Mouse (Mus musculus) kidney, postnatal 36 days (tissue): ENCODE data around the gene Zbtb16.

Experiments
- DNase-seq, 2 experiments: peaks; one replicate each; pipeline ENCODE4 v3.0.0; 2021 to 2022; ENCODE audit warnings: mixed read lengths in 2 of 2

Zbtb16 gene

GRCm38 (mm10) chr9:48635576-48636350, 200.3 kb downstream of the Zbtb16 start:
- no peak for DNase-seq

DNA sequence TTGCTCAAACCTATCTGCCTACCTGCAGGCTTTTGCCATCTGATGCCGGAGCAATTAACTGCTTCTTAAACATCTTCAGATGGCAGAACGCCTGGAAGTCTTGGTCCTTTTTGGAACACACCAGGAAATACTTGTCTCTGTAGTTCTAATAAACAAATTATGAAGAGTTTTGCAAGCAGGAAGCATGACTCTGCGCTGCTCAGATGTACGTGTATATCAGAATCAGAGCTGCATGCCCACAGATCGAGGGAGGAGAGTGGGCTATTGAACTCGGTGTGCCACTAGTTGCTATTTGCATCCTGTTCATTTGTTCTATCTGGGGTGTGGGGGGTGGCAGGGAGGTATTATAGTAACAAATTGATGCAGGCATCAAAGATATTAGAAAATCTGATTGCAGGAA, 202.9 kb downstream of the Zbtb16 start:
- no peak for DNase-seq

- DNase-seq = no peak
Observed at GRCm38 (mm10) chr9:48619268-48619667, 216.8 kb downstream of the Zbtb16 start.

GRCm38 (mm10) chr9:48618589-48618988, 217.4 kb downstream of the Zbtb16 start:
- peak; percentile 64 to 82 for DNase-seq

GRCm38 (mm10) chr9:48618111-48618510, 217.9 kb downstream of the Zbtb16 start:
- peak; percentile 29 to 36 for DNase-seq

DNA sequence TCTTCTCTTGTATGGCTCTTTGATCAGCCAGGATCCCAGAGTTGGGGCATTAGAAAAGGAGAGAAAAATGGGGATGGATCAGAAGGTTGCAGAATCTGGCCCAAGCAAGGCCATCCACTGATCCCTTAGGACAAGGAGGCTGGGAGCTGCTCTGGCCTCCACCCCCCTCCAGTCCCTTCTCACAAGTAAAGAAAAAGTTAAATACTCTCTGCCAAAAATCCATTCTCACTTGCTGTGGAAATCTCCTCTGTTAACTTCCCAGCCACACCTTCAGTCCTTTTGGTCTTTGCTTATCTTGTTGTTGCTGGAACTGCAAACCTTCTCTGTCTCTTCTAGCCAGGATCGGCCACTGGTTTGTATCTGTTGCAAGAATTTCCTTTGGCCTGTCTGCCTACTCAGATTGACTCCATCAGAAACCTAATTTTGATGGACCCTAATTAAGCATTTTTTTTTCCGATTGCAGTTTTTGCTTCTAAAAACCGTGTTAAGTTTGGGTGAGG, 218.5 kb downstream of the Zbtb16 start:
- no peak for DNase-seq

DNA sequence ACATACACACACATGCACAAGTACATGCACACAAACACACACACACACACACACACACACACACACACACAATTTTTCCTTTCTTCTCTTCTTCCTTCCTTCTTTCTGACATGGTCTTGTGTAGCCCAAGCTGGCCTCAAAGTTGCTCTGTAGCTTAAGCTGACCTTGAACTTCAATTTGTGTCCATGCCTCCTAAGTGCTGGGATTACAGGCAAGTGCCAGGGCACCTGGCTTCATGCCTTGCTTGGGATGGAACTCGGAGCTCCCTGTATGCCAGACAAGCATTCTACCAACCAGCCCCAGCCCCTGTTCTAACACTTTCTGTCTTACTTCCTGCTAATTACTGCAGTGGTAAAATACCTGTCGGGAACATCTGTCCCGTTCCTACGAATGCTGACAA, 222.8 kb downstream of the Zbtb16 start:
- no peak for DNase-seq

DNA sequence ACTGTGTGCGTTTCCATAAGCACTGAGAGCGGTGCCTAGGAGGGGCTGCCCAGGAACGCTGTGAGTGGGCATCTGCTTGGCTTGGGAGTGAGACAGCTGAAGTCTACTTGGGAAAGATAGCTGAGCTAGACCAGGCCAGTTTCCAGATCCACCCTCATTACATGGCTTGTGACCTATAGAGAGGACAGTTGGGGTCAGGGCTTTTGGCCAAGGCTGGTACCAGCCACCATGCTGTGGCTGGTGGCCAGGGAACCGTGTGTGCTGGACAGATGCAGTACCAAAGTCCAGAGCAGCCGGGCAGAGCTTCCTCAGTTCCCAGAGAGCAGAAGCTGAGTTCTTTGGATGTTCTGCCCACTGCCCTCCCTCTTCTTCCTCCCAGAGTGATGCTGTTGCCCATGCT, 223.5 kb downstream of the Zbtb16 start:
- DNase-seq = peak; percentile 16 to 58

DNA sequence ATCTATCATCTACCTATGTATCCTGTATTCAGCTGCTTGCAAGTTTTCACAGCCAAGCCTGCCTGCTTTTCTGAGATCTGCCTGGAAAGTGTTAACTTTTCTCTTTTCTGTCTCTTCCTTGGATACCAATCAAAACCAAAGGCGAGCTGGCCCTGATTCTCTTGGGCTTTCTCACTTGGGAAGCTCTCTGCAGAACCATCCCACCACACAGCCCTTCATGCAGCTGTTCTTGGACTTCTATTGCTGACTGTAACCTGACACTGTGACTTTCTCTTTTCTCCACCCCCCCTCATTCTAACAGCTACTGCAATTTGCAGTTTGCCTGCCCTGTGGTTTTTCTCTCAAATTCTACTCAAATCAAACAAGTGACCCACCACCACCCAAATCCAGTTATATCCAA, 225.0 kb downstream of the Zbtb16 start:
- DNase-seq = no peak

DNA sequence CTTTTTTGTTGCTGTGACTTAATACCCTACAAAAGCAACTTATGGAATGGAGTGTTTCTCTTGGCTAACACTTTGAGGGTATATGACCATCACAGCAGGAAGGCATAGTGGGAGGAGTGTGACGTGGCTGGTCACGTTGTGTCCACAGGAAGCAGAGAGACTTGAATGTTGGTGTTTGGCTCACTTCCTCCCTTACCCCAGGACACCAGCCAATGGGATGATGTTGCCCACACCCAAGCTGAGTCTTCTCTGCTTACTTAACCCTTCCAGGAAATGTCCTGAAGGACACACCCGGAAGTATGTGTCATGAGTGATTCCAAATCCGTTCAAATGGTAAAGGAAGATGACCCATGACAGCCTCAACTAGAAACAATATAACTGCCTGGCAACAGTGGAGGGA, 226.3 kb downstream of the Zbtb16 start:
- DNase-seq = no peak

- no peak for DNase-seq
Observed at GRCm38 (mm10) chr9:48607417-48607816, 228.6 kb downstream of the Zbtb16 start.

GRCm38 (mm10) chr9:48606171-48606570, 229.9 kb downstream of the Zbtb16 start:
- DNase-seq = no peak

DNA sequence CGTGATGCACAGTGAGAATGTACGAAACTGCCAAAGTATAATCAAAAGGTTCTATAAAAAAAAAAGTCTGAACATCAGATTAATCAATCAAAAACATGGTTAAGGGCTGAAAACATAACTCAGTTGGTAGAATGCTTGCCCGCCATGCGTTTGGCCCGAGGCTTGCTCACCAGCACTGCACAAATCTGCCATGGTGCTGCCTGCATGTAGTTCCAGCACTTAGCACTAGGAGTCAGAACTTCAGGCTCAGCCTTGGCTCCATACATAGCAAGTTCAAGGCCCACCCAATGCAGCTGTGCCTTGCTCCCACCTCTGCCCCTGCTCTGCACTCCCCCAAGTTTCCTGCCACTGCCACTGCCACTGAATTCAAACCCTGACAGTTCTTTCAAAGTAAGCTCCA, 230.3 kb downstream of the Zbtb16 start:
- DNase-seq = no peak

- peak; percentile 5 to 8 for DNase-seq
Observed at GRCm38 (mm10) chr9:48604939-48605598, 231.0 kb downstream of the Zbtb16 start, which contains the start of gene Nnmt. Gene Nnmt (minus strand): TSS chr9:48605153.
